Mouse (Mus musculus): Measurements from ENCODE around the gene Usp10. TPM values are rescaled to one million over a fixed set of nuclear protein-coding genes. Genes with fewer than 3 reads are reported as not detected.

The Usp10 gene
- 84.1 and 95.9 TPM in 2 replicates for polyA plus RNA-seq (2015; fragmentation: Nextera tagmentation; extraction: Ambion mirVana)

GRCm38 (mm10) chr8:119909944-119910546 is at the start of gene Usp10:
Usp10 (plus strand) TSS chr8:119910360.

GRCm38 (mm10) chr8:119861706-119862389 is 48.3 kb upstream of the Usp10 start, which contains the start of gene Klhl36:
Klhl36 (plus strand) TSS chr8:119862266.

DNA sequence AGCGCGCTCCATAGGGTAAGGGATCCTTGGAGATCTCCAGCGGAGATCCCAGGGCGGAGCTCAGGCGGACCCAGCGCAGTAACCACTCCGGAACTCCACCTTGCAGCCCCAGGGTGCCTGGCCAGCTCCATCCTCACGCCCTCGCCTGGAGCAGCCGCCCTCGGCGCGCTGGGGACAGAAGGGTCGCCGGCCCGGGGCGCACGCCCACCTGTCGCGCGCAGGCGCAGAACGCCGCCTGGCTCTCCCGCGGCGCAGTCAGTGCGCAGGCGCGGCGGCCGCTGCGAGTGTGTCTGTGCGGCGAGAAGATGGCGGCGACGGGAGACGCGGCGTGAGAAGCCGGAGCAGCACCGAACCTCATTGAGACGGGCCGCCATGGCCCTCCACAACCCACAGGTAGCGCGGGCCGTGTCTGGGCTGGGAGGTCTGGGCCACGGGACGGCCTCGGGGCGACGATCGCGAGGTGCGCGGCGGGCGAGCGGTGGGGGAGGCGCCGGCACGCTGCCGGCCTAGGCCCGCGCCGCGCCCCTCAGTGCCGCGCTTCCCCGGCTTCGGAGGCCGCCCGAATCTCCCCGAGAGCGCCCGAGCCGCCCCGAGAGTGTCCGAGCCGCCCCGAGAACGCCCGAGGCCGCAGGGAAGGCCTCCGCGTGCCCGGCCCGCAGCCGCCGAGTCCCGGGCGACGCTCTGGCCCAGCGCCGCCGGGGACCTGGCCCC is 542 bp downstream of the Usp10 start, which contains the start of gene Gm20388:
Gene Gm20388 (plus strand): TSS at position 295 of the 711 bp plus-strand sequence.

GRCm38 (mm10) chr8:119992249-119992648 is 82.1 kb downstream of the Usp10 start, which contains the start of gene Crispld2:
Crispld2 (plus strand) TSS chr8:119992438.

Other genes with a start within 250 kb of the Usp10 start
- gene Wfdc1, start 244.0 kb upstream of the Usp10 start, polyA plus RNA-seq (2015; fragmentation: Nextera tagmentation; extraction: Ambion mirVana): 19.4 and 20.1 TPM in 2 replicates
- gene Atp2c2, start 210.4 kb upstream of the Usp10 start, polyA plus RNA-seq (2015; fragmentation: Nextera tagmentation; extraction: Ambion mirVana): 0.50 and 0.62 TPM in 2 replicates
- 8.0 and 9.7 TPM in 2 replicates for gene Tldc1, start 131.9 kb upstream of the Usp10 start, polyA plus RNA-seq (2015; fragmentation: Nextera tagmentation; extraction: Ambion mirVana)
- 82.1 and 83.4 TPM in 2 replicates for gene Cotl1, start 69.8 kb upstream of the Usp10 start, polyA plus RNA-seq (2015; fragmentation: Nextera tagmentation; extraction: Ambion mirVana)
- 17.1 and 19.6 TPM in 2 replicates for gene Klhl36, start 48.1 kb upstream of the Usp10 start, polyA plus RNA-seq (2015; fragmentation: Nextera tagmentation; extraction: Ambion mirVana)
- gene Gm20388, start 481 bp downstream of the Usp10 start, polyA plus RNA-seq (2015; fragmentation: Nextera tagmentation; extraction: Ambion mirVana): not detected in 2 replicates
- gene Crispld2, start 82.1 kb downstream of the Usp10 start, polyA plus RNA-seq (2015; fragmentation: Nextera tagmentation; extraction: Ambion mirVana): 2.9 and 3.3 TPM in 2 replicates
- 27.0 and 30.4 TPM in 2 replicates for gene Zdhhc7, start 191.1 kb downstream of the Usp10 start, polyA plus RNA-seq (2015; fragmentation: Nextera tagmentation; extraction: Ambion mirVana)
- gene 6430548M08Rik, start 203.8 kb downstream of the Usp10 start, polyA plus RNA-seq (2015; fragmentation: Nextera tagmentation; extraction: Ambion mirVana): 36.8 and 40.1 TPM in 2 replicates